In the genomic region with DNA sequence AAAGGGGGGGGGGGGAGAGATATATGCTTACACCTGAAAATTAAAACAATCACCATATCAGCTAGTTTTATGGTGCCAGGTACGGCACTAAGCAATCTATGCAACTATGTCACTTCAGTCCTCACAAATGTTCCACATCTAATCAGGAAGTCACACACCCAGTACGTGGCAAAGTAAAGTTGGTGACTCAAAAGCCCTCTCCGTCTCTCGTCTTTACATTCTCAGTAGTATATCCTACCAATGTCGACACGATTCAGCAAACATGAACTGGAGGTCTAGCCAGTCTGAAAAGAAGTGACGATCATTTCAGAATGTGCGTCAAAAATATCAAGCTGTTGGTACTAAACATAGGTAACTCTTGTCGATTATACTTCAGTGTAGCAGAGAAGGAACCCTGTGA, we compare ENCODE assay signal across 14 mouse cellular contexts. TPM values are rescaled to one million over a fixed set of nuclear protein-coding genes. Genes with fewer than 3 reads are reported as not detected.
A peak's percentile ranks its signal among the peaks of the same experiment; 100 is the strongest.
DNase-seq lines count a peak whose midpoint lies in the region; ATAC-seq and TF ChIP-seq lines count a peak whose summit lies in the region.
"Had no signal": no experiment of that assay in that cellular context is flagged by ENCODE, and none has a peak within 500 bp of the region (broad histone marks: within the 10 kb centered on the region; RNA-seq: fewer than 3 reads in every experiment).

No protein-coding gene starts in this region.

- DNase-seq in heart, postnatal 36 days, result no peak
- peak; percentile 21 for DNase-seq in midbrain, embryonic 11.5 days (ENCODE audit: low spot score, missing footprints)
- no peak for DNase-seq in midbrain, postnatal 0 days (ENCODE audit: low spot score)
- no peak for DNase-seq in limb, embryonic 14.5 days (ENCODE audit: low spot score)
- DNase-seq in thymus, postnatal 36 days, result no peak
- no peak for DNase-seq in frontal cortex, postnatal 25 days (ENCODE audit: low spot score in 2 of 2)
- DNase-seq: cerebellum, postnatal 14 days; heart, adult 18-20 months; kidney, adult 18-20 months; lung, adult 18-20 months; right cerebral cortex, adult 18-20 months had no signal

- peaks cover 8% of the 10 kb centered on the region for H3K36me3 ChIP-seq in heart, embryonic 13.5 days
- H3K36me3 ChIP-seq in midbrain, embryonic 11.5 days (ENCODE audit: control insufficient read depth, insufficient read depth, low read length), result no peaks in the 10 kb centered on the region
- no peaks in the 10 kb centered on the region for H3K36me3 ChIP-seq in midbrain, postnatal 0 days (ENCODE audit: insufficient read depth, low read length)
- 0 out of 2 replicates have a peak, but pooled peaks cover 3% of the 10 kb centered on the region for H3K36me3 ChIP-seq in limb, embryonic 14.5 days (ENCODE audit: control insufficient read depth, insufficient read depth, low read length)
- H3K36me3 ChIP-seq in stomach, embryonic 15.5 days, result no peaks in the 10 kb centered on the region

- peak overlapping the region; percentile 86 for H3K4me2 ChIP-seq in heart, embryonic 13.5 days
- H3K4me2 ChIP-seq in midbrain, embryonic 11.5 days, result no peak overlapping the region
- no peak overlapping the region for H3K4me2 ChIP-seq in midbrain, postnatal 0 days (ENCODE audit: low read depth, low read length, poor library complexity, severe bottlenecking)
- peak overlapping the region; percentile 73 for H3K4me2 ChIP-seq in limb, embryonic 14.5 days (replicated peaks; ENCODE audit: low read depth, low read length, severe bottlenecking)
- peak overlapping the region; percentile 37 for H3K4me2 ChIP-seq in stomach, embryonic 15.5 days

- peaks cover 39% of the 10 kb centered on the region for H3K4me1 ChIP-seq in heart, embryonic 13.5 days
- peaks cover 14% of the 10 kb centered on the region for H3K4me1 ChIP-seq in midbrain, embryonic 11.5 days (ENCODE audit: control insufficient read depth, insufficient read depth, low read length)
- H3K4me1 ChIP-seq in midbrain, postnatal 0 days (ENCODE audit: insufficient read depth, low read length), result peaks cover 4% of the 10 kb centered on the region; the same call in 1 of the 2 replicates
- peaks cover 28% of the 10 kb centered on the region for H3K4me1 ChIP-seq in limb, embryonic 14.5 days (ENCODE audit: control insufficient read depth, insufficient read depth, low read length)
- peaks cover 27% of the 10 kb centered on the region for H3K4me1 ChIP-seq in stomach, embryonic 15.5 days

- no peak for TF ChIP-seq CTCF in midbrain, postnatal 0 days (IDR thresholded peaks at IDR 0.05)

- intact Hi-C loops in heart, postnatal 36 days (cut with DNase I), result no loop called here

- no peak overlapping the region for H3K4me3 ChIP-seq in heart, embryonic 13.5 days
- H3K4me3 ChIP-seq in midbrain, embryonic 11.5 days (ENCODE audit: low read depth, low read length), result no peak overlapping the region
- H3K4me3 ChIP-seq in midbrain, postnatal 0 days (ENCODE audit: low read depth, low read length), result no peak overlapping the region
- H3K4me3 ChIP-seq in limb, embryonic 14.5 days (replicated peaks; ENCODE audit: low read length), result no peak overlapping the region
- H3K4me3 ChIP-seq in stomach, embryonic 15.5 days (replicated peaks), result no peak overlapping the region

- H3K9ac ChIP-seq in heart, embryonic 13.5 days, result peak overlapping the region; percentile 29; the same call in 1 of the 2 replicates
- H3K9ac ChIP-seq in midbrain, embryonic 11.5 days (ENCODE audit: low read length), result no peak overlapping the region
- no peak overlapping the region for H3K9ac ChIP-seq in midbrain, postnatal 0 days (replicated peaks; ENCODE audit: low read length, poor library complexity, severe bottlenecking)
- no peak overlapping the region for H3K9ac ChIP-seq in limb, embryonic 14.5 days (ENCODE audit: low read depth, low read length, severe bottlenecking)
- no peak overlapping the region; the same call in 1 of the 2 replicates for H3K9ac ChIP-seq in stomach, embryonic 15.5 days

- TF ChIP-seq POLR2A in limb, embryonic 14.5 days (IDR thresholded peaks at IDR 0.05; ENCODE audit: borderline replicate concordance, extremely low read depth, insufficient read depth, insufficient read length), result no peak

- H3K9me3 ChIP-seq in heart, embryonic 13.5 days, result no peaks in the 10 kb centered on the region
- no peaks in the 10 kb centered on the region for H3K9me3 ChIP-seq in midbrain, embryonic 11.5 days (ENCODE audit: control insufficient read depth, low read length)
- no peaks in the 10 kb centered on the region for H3K9me3 ChIP-seq in midbrain, postnatal 0 days (ENCODE audit: low read length)
- no peaks in the 10 kb centered on the region for H3K9me3 ChIP-seq in limb, embryonic 14.5 days (ENCODE audit: control insufficient read depth, low read length)
- H3K9me3 ChIP-seq in stomach, embryonic 15.5 days, result no peaks in the 10 kb centered on the region

- H3K27me3 ChIP-seq in heart, embryonic 13.5 days (replicated peaks), result no peaks in the 10 kb centered on the region
- H3K27me3 ChIP-seq in midbrain, embryonic 11.5 days (ENCODE audit: control insufficient read depth, insufficient read depth, low read length), result no peaks in the 10 kb centered on the region
- H3K27me3 ChIP-seq in midbrain, postnatal 0 days (ENCODE audit: insufficient read depth, low read length), result no peaks in the 10 kb centered on the region
- no peaks in the 10 kb centered on the region for H3K27me3 ChIP-seq in limb, embryonic 14.5 days (ENCODE audit: control insufficient read depth, insufficient read depth, low read length)
- H3K27me3 ChIP-seq in stomach, embryonic 15.5 days (replicated peaks), result no peaks in the 10 kb centered on the region
- H3K27me3 ChIP-seq: CH12.LX had no signal

- H3K27ac ChIP-seq in heart, embryonic 13.5 days (replicated peaks), result no peak overlapping the region
- H3K27ac ChIP-seq in midbrain, embryonic 11.5 days (ENCODE audit: low read depth, low read length), result no peak overlapping the region
- no peak overlapping the region for H3K27ac ChIP-seq in midbrain, postnatal 0 days (ENCODE audit: low read depth, low read length)
- no peak overlapping the region for H3K27ac ChIP-seq in limb, embryonic 14.5 days (replicated peaks; ENCODE audit: low read depth, low read length)
- 0 out of 2 replicates have a peak overlapping the region, but pooled peaks have one; percentile 13 for H3K27ac ChIP-seq in stomach, embryonic 15.5 days

- 64% methylated on average over 9 of the region's 9 CpGs for WGBS in heart, embryonic 13.5 days
- 94% methylated on average over 9 of the region's 9 CpGs for WGBS in midbrain, embryonic 11.5 days
- WGBS in midbrain, postnatal 0 days, result 91% methylated on average over 9 of the region's 9 CpGs
- WGBS in limb, embryonic 14.5 days, result 86% methylated on average over 9 of the region's 9 CpGs
- WGBS in stomach, embryonic 15.5 days, result 76% methylated on average over 9 of the region's 9 CpGs

- no peak for ATAC-seq in heart, embryonic 13.5 days (ENCODE audit: extremely low read depth, insufficient number of reproducible peaks, low FRiP score, low TSS enrichment)
- ATAC-seq in midbrain, embryonic 11.5 days (ENCODE audit: low FRiP score), result no peak
- ATAC-seq in midbrain, postnatal 0 days (ENCODE audit: low FRiP score), result no peak
- no peak for ATAC-seq in limb, embryonic 14.5 days (ENCODE audit: low FRiP score, low read depth)
- no peak for ATAC-seq in stomach, embryonic 15.5 days (ENCODE audit: insufficient read depth, low FRiP score, low read depth)

RNA-seq across cellular contexts. Expression of a gene that starts 2.0 kb away (rescaled TPM):
- 7.0 and 8.5 TPM in 2 replicates for polyA plus RNA-seq in heart, embryonic 13.5 days (2015; fragmentation: Nextera tagmentation; extraction: Ambion mirVana)
- 10 to 100 TPM; 10.6 to 12.3 TPM for total RNA-seq in heart, postnatal 36 days (2021)
- 11.4 and 14.1 TPM in 2 replicates for polyA plus RNA-seq in midbrain, embryonic 11.5 days (2014; fragmentation: Nextera tagmentation; extraction: Ambion mirVana)
- 5.0 and 7.7 TPM in 2 replicates for total RNA-seq in midbrain, postnatal 0 days (2014; rRNA removed)
- 2.8 and 3.8 TPM in 2 replicates for polyA plus RNA-seq in midbrain, postnatal 0 days (2015; fragmentation: Nextera tagmentation; extraction: Ambion mirVana)
- polyA plus RNA-seq in limb, embryonic 14.5 days (2012; rRNA removed), result 13.7 and 18.7 TPM in 2 replicates
- polyA plus RNA-seq in limb, embryonic 14.5 days (2014; fragmentation: Nextera tagmentation; extraction: Ambion mirVana), result 17.4 and 17.5 TPM in 2 replicates
- 11.1 and 11.7 TPM in 2 replicates for polyA plus RNA-seq in stomach, embryonic 15.5 days (2015; fragmentation: Nextera tagmentation; extraction: Ambion mirVana)

Comparison
In these comparisons a context has a peak if more than half of its experiments do, and no peak if none do; other contexts are left out.
1. H3K4me2 ChIP-seq: peak in heart, embryonic 13.5 days (single experiment), limb, embryonic 14.5 days (single experiment) and stomach, embryonic 15.5 days (single experiment); none in midbrain, embryonic 11.5 days (single experiment) and midbrain, postnatal 0 days (single experiment).